ENCODE assay signal across 9 mouse cellular contexts in the genomic region with DNA sequence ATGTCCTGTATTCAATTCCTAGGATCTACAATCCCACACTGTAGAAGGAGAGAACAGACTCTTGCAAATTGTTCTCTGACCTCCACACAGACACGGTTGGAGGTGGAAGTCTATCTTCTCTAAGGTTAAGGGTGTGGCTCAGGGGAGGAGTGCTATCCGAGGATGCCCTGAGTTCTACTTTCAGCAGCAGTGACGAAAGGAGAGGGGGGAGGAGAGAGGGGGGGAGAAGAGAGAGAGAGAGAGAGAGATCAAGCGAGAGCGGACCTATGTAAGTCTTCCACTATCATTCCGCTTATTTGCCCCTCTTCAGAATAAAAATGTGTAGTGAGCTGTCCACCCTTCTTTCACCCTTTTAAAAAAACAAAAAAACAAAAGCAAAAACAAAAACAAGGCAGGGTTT. TPM values are rescaled to one million over a fixed set of nuclear protein-coding genes. Genes with fewer than 3 reads are reported as not detected.
DNase-seq lines count a peak whose midpoint lies in the region; ATAC-seq and TF ChIP-seq lines count a peak whose summit lies in the region.
"Had no signal": no experiment of that assay in that cellular context is flagged by ENCODE, and none has a peak within 500 bp of the region (broad histone marks: within the 10 kb centered on the region; RNA-seq: fewer than 3 reads in every experiment).

No protein-coding gene starts in this region.

- no peak for TF ChIP-seq CTCF in MEL (IDR thresholded peaks at IDR 0.05 in 2 of 3, conservative IDR thresholded peaks at IDR 0.05 in 1 of 3; ENCODE audit: control insufficient read depth in 1 of 3, insufficient read depth in 1 of 3, low read depth in 2 of 3, low read length in 3 of 3, poor library complexity in 1 of 3, severe bottlenecking in 1 of 3)

- peaks cover 1% of the 10 kb centered on the region; the same call in 1 of the 2 replicates for H3K79me2 ChIP-seq in MEL (ENCODE audit: control insufficient read depth, insufficient read depth, low read length, poor library complexity)

- no peak for TF ChIP-seq POLR2A in MEL (IDR thresholded peaks at IDR 0.05; ENCODE audit: control insufficient read depth in 1 of 2, insufficient read depth in 1 of 2, low read depth in 1 of 2, low read length in 2 of 2, poor library complexity in 1 of 2)

- H3K4me1 ChIP-seq in MEL (ENCODE audit: control insufficient read depth in 1 of 2, insufficient read depth in 2 of 2, low read length in 2 of 2): peaks cover 5 to 26% of the 10 kb centered on the region in 2 experiments
- H3K4me1 ChIP-seq in forebrain, embryonic 15.5 days: peaks cover 20% of the 10 kb centered on the region
- peaks cover 35% of the 10 kb centered on the region for H3K4me1 ChIP-seq in liver, embryonic 16.5 days (ENCODE audit: control insufficient read depth, low read depth, low read length)

- no peak for TF ChIP-seq RAD21 in MEL (IDR thresholded peaks at IDR 0.05; ENCODE audit: low read depth, low read length)

- H3K27me3 ChIP-seq in MEL (ENCODE audit: control insufficient read depth in 1 of 2, insufficient read depth in 2 of 2, low read length in 2 of 2): no peaks in the 10 kb centered on the region
- H3K27me3 ChIP-seq in forebrain, embryonic 15.5 days: peaks cover 13% of the 10 kb centered on the region; the same call in 1 of the 2 replicates
- H3K27me3 ChIP-seq in liver, embryonic 16.5 days (ENCODE audit: control insufficient read depth, insufficient read depth, low read depth, low read length): peaks cover 19% of the 10 kb centered on the region

- WGBS in forebrain, embryonic 15.5 days: 44% methylated on average over 6 of the region's 6 CpGs
- WGBS in liver, embryonic 16.5 days (ENCODE audit: insufficient replicate concordance): 25% methylated on average over 6 of the region's 6 CpGs

- peaks cover 0 to 14% of the 10 kb centered on the region in 2 experiments; a peak in 2 of 4 replicates for H3K36me3 ChIP-seq in MEL (ENCODE audit: control insufficient read depth in 1 of 2, insufficient read depth in 2 of 2, low read length in 2 of 2)
- H3K36me3 ChIP-seq in forebrain, embryonic 15.5 days: no peaks in the 10 kb centered on the region
- no peaks in the 10 kb centered on the region for H3K36me3 ChIP-seq in liver, embryonic 16.5 days (ENCODE audit: control insufficient read depth, insufficient read depth)

- ATAC-seq in forebrain, embryonic 15.5 days (replicated peaks): no peak
- ATAC-seq in liver, embryonic 16.5 days (ENCODE audit: low read depth): peak; percentile 54

- peak overlapping the region; percentile 64 for H3K9ac ChIP-seq in MEL (ENCODE audit: control insufficient read depth, low read depth, low read length, poor library complexity, severe bottlenecking)
- H3K9ac ChIP-seq in forebrain, embryonic 15.5 days (replicated peaks): peak overlapping the region; percentile 39; the same call in 1 of the 2 replicates
- peak overlapping the region; percentile 73 for H3K9ac ChIP-seq in liver, embryonic 16.5 days (ENCODE audit: low read depth, low read length)

- DNase-seq in cerebellum, adult 9-10 months: peak; percentile 30
- no peak for DNase-seq in cerebellum, adult 9-11 months
- DNase-seq in MEL (ENCODE audit: low read depth, low spot score): peak; percentile 85
- DNase-seq in testis, postnatal 14 days (ENCODE audit: low spot score): no peak
- no peak for DNase-seq in kidney, postnatal 36 days
- no peak for DNase-seq in layer of hippocampus, postnatal 10 days (ENCODE audit: low spot score in 2 of 2)

- peak overlapping the region; percentile 48 for H3K4me2 ChIP-seq in forebrain, embryonic 15.5 days (replicated peaks)
- peak overlapping the region; percentile 74 for H3K4me2 ChIP-seq in liver, embryonic 16.5 days (ENCODE audit: low read depth, low read length)

- H3K27ac ChIP-seq in MEL (ENCODE audit: control insufficient read depth, low read depth, low read length): peak overlapping the region; percentile 62
- H3K27ac ChIP-seq in forebrain, embryonic 15.5 days (replicated peaks): peak overlapping the region; percentile 80
- peak overlapping the region; percentile 93 for H3K27ac ChIP-seq in liver, embryonic 16.5 days (ENCODE audit: low read length)

- no peaks in the 10 kb centered on the region for H3K9me3 ChIP-seq in MEL (replicated peaks; ENCODE audit: insufficient read depth, low read length)
- no peaks in the 10 kb centered on the region for H3K9me3 ChIP-seq in forebrain, embryonic 15.5 days
- H3K9me3 ChIP-seq in liver, embryonic 16.5 days (replicated peaks; ENCODE audit: control insufficient read depth, low read length): no peaks in the 10 kb centered on the region

- peak; percentile 23 to 38; a peak in 1 of 4 replicates for TF ChIP-seq EP300 in MEL (IDR thresholded peaks at IDR 0.05; ENCODE audit: low read depth in 1 of 2, low read length in 2 of 2)

- H3K4me3 ChIP-seq in MEL (ENCODE audit: control insufficient read depth in 1 of 2, insufficient read depth in 1 of 2, low read depth in 2 of 2, low read length in 2 of 2): peak overlapping the region; percentile 68 to 99
- H3K4me3 ChIP-seq in forebrain, embryonic 15.5 days: peak overlapping the region; percentile 81
- H3K4me3 ChIP-seq in liver, embryonic 16.5 days (ENCODE audit: low read depth, low read length): peak overlapping the region; percentile 80

TF ChIP-seq in MEL, 35 proteins besides CTCF, POLR2A, EP300 and RAD21:
- TF ChIP-seq ELF1 (IDR thresholded peaks at IDR 0.05; ENCODE audit: low read depth, low read length) (0 out of 2 replicates have a peak, but pooled peaks have one; percentile 33), MYC (IDR thresholded peaks at IDR 0.05; ENCODE audit: low read depth, low read length) (peak; percentile 47), MEF2A (IDR thresholded peaks at IDR 0.05; ENCODE audit: extremely low read depth, insufficient replicate concordance, low read depth, low read length, poor library complexity, severe bottlenecking) (no peak), RCOR1 (IDR thresholded peaks at IDR 0.05; ENCODE audit: low read depth, low read length) (peak; percentile 24; the same call in 1 of the 2 replicates), NRF1 (IDR thresholded peaks at IDR 0.05; ENCODE audit: insufficient read depth, low read depth, low read length, poor library complexity, severe bottlenecking) (no peak), ETS1 (IDR thresholded peaks at IDR 0.05; ENCODE audit: low read depth, low read length) (0 out of 2 replicates have a peak, but pooled peaks have one; percentile 32), JUND (IDR thresholded peaks at IDR 0.05; ENCODE audit: low read depth, low read length) (peak; percentile 70; the same call in 1 of the 2 replicates), MAZ (IDR thresholded peaks at IDR 0.05; ENCODE audit: low read depth, low read length) (peak; percentile 97)

RNA-seq across cellular contexts. Expression of a gene that starts 8.2 kb away (rescaled TPM):
- 56.1 and 69.2 TPM in 2 replicates for total RNA-seq in MEL (2012; rRNA removed)
- 10 to 100 TPM in 1 of 2 experiments, not detected in 1; 56.2 TPM for polyA plus RNA-seq in MEL (2012; ENCODE audit: insufficient read depth in 1 of 2, insufficient read length in 2 of 2, low read depth in 1 of 2, low replicate concordance in 2 of 2, missing spikeins in 1 of 2)
- polyA plus RNA-seq in forebrain, embryonic 15.5 days (2015; fragmentation: Nextera tagmentation; extraction: Ambion mirVana): 33.7 and 35.1 TPM in 2 replicates
- polyA plus RNA-seq in liver, embryonic 16.5 days (2015; fragmentation: Nextera tagmentation; extraction: Ambion mirVana): 46.5 and 52.1 TPM in 2 replicates
- 10 to 100 TPM; 38.9 to 41.7 TPM for total RNA-seq in layer of hippocampus, postnatal 10 days (2021)

RNA-seq across cellular contexts. Expression of a gene that starts 22.3 kb away (rescaled TPM):
- total RNA-seq in MEL (2012; rRNA removed): not detected in 2 replicates
- not detected for polyA plus RNA-seq in MEL (2012; ENCODE audit: insufficient read depth in 1 of 2, insufficient read length in 2 of 2, low read depth in 1 of 2, low replicate concordance in 2 of 2, missing spikeins in 1 of 2)
- polyA plus RNA-seq in forebrain, embryonic 15.5 days (2015; fragmentation: Nextera tagmentation; extraction: Ambion mirVana): not detected in 2 replicates
- polyA plus RNA-seq in liver, embryonic 16.5 days (2015; fragmentation: Nextera tagmentation; extraction: Ambion mirVana): not detected in 2 replicates
- under 1 TPM in 1 of 2 experiments, not detected in 1; 0.27 TPM for total RNA-seq in layer of hippocampus, postnatal 10 days (2021)
- polyA plus RNA-seq: large intestine, adult 2 months had no signal

Comparison
In these comparisons a context has a peak if more than half of its experiments do, and no peak if none do; other contexts are left out.
1. DNase-seq: peak in cerebellum, adult 9-10 months (single experiment) and MEL (single experiment); none in cerebellum, adult 9-11 months (single experiment), testis, postnatal 14 days (single experiment), kidney, postnatal 36 days (0 of 2) and layer of hippocampus, postnatal 10 days (0 of 2).
2. Peak in every context shown above with its lines, with median percentiles within 50 percentile points of each other: H3K27ac ChIP-seq, H3K4me3 ChIP-seq and H3K9ac ChIP-seq.